Mouse (Mus musculus) adrenal gland, adult 18-20 months (tissue): ENCODE data around the gene Rad17. TPM values are rescaled to one million over a fixed set of nuclear protein-coding genes. Genes with fewer than 3 reads are reported as not detected.
A peak's percentile ranks its signal among the peaks of the same experiment; 100 is the strongest.

Experiments
- DNase-seq, 2 experiments: peaks; one replicate each; pipeline ENCODE4 v3.0.0; 2021 to 2022; ENCODE audit warnings: low spot score in 2 of 2
- total RNA-seq, 2 experiments: library from RNA; stranded (reverse); gene quantifications; 1 replicate in 1 of 2; 2 replicates in 1 of 2; pipeline ENCODE4 v1.2.3; 2021

The Rad17 gene
- total RNA-seq, 2 experiments from 2014 or later: 21.3 to 21.8 TPM

DNA sequence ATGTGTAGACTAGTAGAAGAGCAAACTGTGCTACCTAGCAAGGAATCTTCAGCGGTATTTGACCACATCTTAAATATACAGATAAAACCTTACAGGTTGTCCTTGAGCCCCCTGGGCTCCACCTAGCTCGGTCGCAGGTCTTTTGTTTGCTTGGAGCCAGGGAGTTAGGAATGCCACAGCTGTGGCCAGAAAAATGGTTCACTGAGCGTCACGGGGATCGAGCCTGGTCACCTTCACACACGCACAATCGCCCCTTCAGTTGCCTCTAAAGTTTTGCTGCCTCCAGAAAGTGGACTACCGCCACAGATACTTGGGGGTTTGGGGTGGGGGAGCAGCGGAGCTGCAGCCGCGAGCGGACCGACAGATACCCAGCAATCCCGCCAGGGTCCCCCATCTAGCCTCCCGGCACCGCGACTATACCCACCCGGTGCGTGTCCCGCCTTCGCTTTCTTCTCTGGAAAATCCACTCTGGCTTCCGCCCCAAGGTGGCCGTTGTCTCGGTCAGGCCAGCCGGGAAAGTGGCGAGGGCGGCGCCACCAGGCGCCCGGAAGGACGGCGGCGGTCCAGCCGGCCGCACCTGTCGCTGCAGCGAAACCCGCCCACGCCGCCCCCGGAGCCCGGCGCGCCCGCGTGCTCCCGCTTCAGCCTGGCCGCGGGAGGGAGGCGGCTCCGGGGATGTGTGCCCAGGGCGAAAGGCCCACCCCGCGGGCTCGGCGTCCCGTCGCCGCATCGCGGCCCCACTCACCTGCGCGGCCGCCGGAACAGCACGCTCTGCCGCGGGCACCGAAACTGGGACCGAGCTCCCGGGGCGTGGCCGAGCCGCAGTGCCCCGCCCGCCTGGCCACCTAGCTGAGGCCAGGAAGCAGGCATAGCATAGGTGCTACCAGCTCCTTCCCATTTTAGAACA is 34.4 kb downstream of the Rad17 start, which contains the start of gene Marveld2:
TSS of gene Marveld2 (minus strand) at position 791 of the 907 bp plus-strand sequence.
- peak; percentile 35 to 44 for DNase-seq

DNA sequence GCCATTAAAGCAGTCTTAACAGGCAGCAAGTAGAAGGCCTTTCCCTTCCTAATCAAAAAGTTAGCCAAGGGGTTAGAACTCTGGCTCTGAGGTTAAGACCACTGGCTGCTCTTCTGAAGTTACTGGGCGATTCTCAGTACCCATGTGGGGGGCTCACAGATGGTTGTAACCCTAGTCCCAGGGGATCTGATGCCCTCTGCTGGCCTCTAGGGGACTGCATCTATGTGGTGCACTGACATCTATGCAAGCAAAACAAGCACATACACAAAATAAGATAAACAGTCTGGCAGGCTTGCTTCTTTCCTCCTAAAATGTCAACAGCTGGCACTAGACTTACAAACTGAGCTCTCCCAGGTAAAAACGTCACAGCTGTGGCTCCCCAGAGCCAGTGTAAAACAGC is 37.9 kb downstream of the Rad17 start:
- DNase-seq: no peak

DNA sequence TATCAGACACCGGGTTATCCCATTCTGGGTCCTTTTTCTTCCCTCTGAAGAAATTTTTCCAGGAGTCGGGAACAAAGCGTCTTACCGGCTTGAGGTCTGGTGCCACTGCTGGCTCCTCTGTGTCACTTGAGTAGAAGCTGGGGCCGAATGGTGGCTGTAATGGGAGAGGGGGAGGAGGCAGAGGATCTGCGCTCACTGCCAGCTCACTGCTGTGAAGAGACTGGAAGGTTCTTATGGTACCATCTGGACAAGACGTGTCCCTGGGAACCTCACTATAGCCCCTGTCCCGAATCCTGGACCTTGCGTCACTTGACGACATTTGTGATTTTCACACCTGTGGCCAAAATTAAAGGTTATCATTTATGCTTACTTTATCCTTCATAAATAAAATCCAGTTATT is 38.6 kb downstream of the Rad17 start:
- DNase-seq: no peak

DNA sequence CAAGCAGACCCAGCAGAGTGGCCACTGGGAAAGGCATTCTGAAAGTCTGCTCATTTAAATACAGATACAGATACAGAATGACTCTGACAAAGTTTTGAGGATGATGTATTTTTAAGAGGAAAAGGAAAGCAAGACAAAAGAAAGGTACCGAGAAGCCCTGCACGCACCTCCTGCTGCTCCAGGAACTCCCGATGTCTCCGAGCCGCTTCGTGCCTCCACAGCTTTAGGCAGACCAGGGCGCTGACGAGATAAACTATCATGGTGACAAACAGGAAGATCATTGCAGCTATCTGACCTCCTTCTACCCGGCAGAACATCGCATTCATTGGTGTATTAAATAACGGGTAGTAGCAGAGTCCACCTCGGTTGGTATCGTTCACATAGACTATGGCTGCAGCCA is 39.6 kb downstream of the Rad17 start:
- DNase-seq: no peak

DNA sequence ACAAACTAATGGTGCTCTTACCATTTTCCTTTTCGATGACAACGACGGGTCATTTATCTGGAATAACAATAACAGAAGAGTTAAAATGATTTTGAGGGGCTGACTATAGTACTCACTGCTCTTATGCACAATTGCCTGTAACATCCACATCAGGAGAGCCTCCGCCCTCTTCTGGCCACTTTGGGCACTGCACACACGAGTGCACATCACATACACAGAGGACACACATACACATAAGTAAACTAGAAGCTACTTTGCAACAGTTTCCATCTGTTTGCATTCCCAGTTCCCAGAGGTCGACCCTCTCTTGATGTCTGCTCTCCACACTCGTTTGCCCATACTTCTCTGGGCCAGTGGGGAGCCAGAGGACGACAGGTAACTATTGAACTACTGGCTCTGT is 43.1 kb downstream of the Rad17 start:
- no peak for DNase-seq

DNA sequence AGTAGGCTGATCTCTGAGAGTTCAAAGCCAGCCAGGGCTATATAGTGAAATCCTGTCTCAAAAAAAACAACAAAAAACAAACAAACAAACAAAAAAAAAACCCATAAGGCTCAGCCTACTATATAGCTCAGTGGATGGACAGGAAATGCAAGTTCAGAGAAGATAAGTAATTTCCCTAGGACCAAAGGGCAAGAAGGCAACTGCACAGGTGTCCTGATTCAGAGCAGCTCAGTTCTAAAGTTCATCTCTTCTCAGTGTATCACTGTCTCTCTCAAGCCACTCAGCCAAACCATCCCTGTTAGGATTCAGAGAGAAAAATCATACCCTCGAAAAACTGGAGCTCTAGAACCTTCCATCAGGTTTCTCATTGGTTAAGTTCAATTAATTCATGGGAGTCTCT is 45.0 kb downstream of the Rad17 start:
- no peak for DNase-seq

DNA sequence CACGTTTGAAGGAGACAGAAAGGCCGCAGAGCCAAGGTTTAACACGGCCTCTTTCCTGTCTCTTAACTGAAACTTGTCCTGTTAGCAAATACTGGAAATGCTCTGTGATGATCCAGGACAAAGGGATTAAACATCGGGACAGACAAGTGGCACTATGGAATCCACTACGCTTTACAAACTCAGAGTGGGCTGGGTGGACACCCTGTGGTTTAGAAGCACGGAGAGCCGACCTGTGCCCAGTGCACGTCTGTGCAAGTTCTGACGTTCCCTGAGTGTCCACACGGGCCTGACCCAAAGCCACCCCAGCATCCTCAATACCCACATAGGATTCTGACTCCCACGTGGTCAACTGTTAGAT is 47.1 kb downstream of the Rad17 start:
- no peak for DNase-seq

DNA sequence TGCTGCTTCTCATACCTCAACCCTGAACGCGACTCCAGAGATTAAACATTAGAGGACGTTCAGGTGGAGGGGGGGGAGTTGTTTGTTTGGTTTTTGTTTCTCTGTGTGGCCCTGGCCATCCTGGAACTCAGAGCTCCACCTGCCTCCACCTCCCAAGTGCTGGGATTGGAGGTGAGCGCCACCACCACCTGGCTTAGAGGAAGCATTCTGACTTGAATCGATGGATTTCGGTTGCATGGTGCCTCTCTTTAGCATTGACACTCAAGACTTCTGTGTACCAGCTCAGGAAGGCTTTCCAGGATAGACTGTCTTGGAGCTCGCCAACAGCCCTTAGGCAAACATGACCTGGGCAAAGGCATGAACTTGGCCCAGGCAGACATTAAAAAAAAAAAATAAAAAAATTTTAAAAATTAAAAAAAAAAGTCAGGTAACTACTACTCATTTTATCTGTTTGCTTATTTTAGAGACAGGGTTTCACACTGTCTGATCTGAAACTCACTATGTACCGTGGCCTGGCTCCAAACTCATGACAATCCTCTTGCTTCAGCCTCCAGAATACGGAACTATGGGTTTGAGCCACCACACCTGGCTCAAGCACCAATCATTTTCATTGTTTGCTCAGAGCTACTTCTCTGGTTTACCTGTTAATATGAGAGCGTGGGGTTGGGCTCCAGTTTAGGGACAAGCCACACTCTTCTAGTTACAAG is 47.7 kb downstream of the Rad17 start:
- DNase-seq: no peak

DNA sequence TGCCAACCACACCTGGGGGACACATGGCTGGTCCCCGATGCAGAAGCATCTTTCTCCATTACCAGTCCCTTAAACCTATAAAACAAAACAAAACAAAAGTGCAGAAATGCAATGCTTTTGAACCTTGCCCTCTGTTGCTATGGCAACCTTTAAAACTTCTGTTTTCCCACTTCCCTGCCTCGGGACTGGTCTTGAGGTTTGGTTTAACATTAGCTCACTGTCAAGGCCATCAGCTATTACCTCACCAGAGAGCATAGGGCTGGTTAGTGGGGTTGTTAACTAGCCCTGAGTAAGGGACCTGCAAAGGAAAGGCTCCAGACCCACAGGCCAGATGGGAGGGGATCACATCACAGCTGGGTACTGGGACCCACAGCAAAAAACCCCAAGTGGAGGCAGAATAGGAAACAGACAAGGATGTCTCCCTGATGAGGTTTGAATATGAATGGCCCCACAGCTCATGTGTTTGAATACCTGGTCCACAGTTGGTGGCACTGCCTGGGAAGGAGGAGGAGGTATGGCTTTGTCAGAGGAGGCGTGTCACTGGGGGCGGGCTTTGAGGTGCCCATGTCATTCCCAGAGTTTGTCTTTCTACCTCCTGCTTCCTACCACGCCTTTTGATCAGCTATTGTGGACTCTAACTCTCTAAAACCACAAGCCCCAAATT is 48.5 kb downstream of the Rad17 start:
- no peak for DNase-seq

DNA sequence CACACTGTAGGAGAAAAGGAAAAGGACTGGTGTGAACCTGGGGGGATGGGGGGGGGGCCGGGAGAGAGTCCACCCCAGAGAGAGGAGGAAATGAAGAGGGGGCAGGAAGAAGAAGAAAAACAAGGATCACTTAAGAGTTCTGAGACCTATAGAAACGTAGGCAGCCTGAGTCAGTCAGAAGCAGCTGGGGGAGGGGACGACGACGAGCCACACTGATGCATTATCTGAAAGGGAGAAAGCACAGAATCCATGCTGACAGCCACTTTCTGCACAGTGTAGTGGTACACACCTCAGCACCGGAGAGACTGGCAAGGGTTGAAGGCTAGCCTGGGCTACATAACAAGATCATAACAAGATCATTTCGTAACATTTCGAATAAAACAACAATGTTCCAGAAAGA is 49.8 kb downstream of the Rad17 start:
- DNase-seq: no peak

DNA sequence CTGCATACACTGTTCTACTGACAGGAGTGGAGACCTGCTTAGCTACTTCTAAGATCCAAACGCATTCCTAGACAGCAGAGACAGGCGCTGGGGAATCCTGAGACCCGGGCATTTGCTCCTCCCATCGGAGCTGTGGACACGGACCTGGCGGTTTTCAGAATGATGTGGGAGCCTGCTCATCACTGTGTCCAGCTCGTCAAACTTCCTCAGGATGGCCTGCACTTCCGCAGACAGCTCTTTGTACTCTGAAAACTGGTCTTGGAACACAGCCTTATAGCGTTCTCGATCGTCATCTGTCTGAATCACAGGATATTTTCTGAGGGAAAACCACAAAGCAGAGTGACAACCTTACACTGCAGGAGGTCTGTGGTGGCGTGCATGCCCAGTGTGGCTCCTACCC is 50.5 kb downstream of the Rad17 start:
- DNase-seq: no peak

DNA sequence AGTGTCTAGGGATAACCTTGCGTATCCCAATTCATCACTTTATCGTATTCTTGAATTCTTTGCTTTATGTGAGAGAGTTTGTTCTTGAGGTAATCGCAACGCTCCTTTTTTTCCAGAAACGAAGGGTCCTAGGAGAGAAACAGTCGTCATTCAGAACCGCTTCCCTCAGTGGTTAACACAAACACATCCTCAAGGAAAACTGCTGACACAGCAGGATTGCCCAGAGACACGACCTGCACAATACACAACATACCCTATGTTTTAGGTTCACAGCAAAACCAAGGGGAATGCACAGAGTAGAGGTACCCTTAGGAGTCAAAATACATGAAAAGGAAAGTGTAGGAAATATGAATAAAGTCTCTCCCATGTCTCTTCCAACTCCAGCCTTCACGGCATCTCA is 53.6 kb downstream of the Rad17 start:
- DNase-seq: no peak

DNA sequence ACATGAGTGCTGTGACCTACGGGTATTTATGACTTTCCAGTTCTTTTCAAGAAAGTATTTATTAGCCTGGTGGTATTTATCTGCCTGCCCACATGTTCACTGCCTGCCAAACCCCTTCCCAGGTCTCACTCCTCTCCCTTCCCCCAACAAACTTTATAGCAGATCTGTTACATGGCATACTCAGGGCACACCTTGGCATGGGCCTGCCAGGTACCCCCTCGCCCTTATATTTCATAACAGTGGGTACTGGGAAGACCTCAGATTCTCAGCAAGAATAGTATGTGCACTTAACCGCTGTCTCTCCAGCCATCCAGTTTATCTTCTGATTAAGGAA is 55.3 kb downstream of the Rad17 start:
- DNase-seq: no peak

DNA sequence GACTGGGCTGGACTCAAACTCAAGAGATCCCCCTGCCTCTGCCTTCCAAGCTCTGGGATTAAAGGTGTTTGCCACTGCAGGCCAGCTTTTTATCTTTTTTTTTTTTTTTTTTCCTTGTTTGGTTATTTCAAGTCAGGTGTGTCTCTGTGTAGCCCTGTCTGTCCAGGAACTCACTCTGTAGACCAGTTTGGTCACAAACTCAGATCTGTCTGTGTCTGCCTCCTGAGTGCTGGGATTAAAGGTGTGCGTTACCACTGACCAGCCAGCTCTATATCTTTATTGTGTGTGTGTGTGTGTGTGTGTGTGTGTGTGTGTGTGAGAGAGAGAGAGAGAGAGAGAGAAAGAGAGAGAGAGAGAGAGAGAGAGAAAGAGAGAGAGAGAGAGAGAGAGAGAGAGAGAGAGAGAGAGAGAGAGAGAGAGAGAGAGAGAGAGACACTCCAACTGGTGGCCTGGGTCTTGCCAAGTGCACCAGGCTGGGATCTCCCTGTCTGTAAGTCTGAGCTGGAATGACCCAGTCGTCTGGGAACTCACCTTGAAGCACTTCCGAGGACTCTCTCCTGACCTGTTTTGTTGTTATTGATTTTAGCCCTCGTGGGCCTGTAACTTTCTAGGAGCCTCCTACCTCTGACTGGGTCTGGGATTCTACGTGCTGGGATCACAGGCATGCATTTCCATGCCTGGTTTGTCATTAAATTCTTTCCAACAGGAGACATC is 55.9 kb downstream of the Rad17 start:
- no peak for DNase-seq

DNA sequence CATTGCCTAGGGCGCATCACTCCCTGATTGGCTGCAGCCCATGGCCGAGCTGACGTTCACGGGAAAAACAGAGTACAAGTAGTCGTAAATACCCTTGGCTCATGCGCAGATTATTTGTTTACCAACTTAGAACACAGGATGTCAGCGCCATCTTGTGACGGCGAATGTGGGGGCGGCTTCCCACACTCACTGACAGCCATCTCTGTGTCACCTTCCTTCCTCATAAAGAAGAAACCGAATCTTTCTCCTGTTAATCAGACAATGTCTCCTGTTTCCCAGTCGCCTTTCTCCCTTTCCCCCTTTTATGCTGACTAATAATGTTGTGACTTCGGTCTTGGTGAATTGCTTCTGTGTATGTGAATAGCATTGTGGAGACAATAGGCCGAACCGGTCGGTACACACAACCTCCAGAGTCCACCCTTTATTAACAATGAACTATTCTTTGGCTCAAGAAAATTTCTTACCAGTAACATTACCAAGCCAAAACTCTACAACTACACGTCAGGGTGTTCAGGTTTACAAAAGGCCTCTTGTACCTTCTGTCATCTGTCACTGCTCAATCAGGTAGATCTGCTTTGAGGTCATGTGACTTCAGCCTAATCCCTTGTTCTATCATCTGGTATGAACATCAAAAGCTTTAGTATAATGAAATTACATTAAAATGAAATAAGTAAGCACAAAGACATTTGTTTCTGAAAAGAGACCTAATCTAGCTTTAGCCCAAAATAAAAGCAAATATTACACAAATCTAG is 56.6 kb downstream of the Rad17 start:
- DNase-seq: no peak

DNA sequence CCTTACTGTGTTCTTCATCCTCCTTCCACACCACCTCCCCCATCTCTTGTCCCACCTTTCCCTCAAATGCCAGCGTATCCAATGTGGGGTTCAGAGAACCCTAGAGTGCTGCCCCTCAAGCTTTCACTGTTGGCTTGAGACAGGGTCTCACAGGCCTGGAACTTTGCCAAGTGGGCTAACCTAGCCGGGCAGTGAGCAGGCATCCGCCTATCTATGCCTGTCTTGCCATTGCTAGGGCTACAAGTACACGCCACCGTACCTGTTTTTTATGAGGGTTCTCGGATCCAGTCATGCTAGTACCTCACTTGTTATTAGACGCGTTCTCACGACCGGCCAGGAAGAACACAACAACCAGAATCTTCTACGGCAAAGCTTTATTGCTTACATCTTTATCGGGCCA is 62.2 kb downstream of the Rad17 start:
- DNase-seq: no peak

DNA sequence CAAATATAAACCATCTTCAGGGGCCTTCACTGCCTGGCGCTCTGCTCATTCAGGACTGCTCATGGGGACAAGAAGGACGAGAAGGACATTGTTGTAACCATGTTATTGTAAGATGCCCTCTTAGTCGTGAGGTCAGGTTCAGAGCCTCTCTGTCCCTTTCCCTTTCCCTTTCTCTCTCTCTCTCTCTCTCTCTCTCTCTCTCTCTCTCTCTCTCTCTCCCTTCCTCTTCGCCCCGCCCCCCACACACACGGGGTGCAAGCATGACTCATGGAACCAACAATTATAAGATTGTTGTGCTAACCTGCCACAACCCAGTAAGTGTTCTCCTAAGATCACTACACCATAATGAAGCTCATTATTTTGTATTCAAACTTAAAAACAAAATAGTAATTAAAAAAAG is 68.7 kb downstream of the Rad17 start:
- DNase-seq: no peak

DNA sequence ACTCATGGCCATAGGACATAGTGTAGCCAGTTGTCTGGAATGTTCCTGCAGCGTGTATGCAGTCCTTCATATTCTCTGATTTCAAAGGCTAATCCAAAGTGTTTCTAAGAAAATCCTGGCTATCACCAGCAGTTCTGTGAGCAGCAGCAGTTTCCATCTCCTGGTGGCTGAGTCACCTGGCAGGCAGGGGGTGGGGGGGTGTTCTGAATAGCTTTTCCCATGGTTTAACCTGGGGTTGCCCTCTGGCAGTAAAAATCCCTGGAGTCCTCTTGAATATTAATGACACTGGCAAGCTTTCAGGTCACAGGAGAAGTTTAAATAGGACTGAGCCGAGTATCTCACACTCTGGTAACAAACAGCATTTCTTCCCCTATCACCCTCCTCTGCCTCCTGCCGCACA is 69.2 kb downstream of the Rad17 start:
- no peak for DNase-seq

DNA sequence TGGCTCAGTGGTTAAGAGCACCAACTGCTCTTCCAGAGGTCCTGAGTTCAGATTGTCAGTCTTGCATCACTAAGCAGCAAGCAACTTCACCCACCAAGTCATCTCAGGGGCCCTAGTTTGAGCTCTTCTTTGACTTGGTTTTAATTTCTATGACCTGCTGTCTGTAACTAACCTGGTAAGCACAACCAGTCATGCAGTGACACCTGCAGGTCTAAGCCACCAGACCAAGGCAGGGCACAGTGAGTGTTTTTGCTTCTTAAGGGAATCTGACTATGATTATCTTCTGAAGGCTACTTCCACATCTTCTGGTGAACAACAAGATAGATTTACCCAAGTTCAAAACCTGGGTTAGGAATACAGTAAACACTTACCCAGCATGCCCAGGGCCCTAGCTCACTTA is 70.9 kb downstream of the Rad17 start:
- DNase-seq: no peak

DNA sequence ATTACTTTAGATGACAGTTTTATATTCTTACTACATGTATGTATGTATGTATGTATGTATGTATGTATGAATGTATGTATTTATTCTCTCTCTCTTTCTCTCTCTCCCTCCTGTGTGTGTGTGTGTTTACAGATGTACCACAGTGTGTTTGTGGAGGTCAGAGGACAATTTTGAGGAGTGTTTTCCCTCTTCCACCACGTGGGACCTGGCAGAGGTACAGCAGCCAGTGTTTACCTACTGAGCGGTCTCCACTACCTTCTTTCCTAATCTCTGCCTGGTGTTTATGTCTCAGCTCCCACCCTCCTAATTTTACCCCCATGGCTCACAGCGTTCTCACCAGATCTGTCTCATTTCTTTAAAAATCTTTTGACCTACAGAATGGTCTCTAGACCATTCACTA is 71.6 kb downstream of the Rad17 start:
- no peak for DNase-seq

DNA sequence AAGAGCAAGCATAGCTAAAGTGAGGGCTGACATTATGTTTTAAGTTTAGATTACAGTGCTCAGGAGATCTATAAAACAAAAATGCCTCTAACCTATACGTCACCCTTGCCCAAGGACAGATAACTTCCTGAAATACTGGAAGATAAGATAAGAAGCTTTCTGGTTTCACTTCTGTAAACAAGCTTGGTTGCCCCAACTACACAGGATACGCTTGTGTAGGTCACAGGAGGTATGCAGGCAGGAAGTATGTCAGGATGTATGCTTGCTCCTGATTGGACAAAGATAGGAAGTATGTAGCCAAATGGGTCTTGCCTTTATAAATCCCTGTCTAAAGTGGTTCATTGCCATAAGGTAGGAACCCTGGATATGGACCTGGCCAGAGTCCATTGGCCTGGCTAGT is 74.9 kb downstream of the Rad17 start:
- DNase-seq: no peak
